Mouse (Mus musculus): ENCODE measurements around the gene Gm9049.
"Not testable (repeated sequence)": the region's sequence is repeated elsewhere in the genome, so short reads cannot be mapped to it uniquely, and the experiment has no call there.

Gene Gm9049

GRCm38 (mm10) chr10:118354005-118354404 lies at the start of gene Gm9049:
Gene Gm9049, minus strand, starts transcription at chr10:118354105.
- DNase-seq: not testable (repeated sequence)

- DNase-seq: no peak
Observed at GRCm38 (mm10) chr10:118399917-118400316, 46.0 kb upstream of the Gm9049 start.

GRCm38 (mm10) chr10:118370443-118370842 lies 16.5 kb upstream of the Gm9049 start:
- peak; percentile 69 to 74 for DNase-seq

- no peak for DNase-seq
Observed at GRCm38 (mm10) chr10:118369518-118369917, 15.6 kb upstream of the Gm9049 start.

DNA sequence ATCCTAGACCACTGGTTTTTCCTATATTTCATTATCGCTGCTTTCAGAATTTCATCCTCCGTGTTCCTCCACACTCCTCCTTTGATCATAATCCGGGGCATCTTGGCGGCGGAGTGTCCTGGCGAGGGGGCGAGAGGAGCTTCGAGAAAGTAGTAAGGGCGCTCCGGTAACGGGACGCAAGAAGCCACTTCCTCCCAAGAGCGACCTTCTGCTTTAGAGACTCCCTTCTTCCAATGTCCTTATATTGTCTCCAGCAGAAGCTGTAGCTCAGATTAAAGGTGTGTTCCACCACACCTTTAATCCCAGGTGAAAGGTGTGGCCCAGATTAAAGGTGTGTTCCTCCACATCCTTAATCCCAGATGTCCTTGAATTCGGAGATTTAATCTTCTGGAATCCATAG lies 5.3 kb downstream of the Gm9049 start, which contains the start of gene Gm9048:
Gm9048 (minus strand) TSS at position 101 of the 400 bp plus-strand sequence.
- DNase-seq: not testable (repeated sequence)

DNA sequence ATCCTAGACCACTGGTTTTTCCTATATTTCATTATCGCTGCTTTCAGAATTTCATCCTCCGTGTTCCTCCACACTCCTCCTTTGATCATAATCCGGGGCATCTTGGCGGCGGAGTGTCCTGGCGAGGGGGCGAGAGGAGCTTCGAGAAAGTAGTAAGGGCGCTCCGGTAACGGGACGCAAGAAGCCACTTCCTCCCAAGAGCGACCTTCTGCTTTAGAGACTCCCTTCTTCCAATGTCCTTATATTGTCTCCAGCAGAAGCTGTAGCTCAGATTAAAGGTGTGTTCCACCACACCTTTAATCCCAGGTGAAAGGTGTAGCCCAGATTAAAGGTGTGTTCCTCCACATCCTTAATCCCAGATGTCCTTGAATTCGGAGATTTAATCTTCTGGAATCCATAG lies 10.8 kb downstream of the Gm9049 start, which contains the start of gene Gm9046:
Gm9046 (minus strand) TSS at position 101 of the 400 bp plus-strand sequence.
- not testable (repeated sequence) for DNase-seq

GRCm38 (mm10) chr10:118337731-118338130 lies 16.2 kb downstream of the Gm9049 start, which contains the start of gene Gm9045:
Gene Gm9045, minus strand, starts transcription at chr10:118337831.
- not testable (repeated sequence) for DNase-seq

DNA sequence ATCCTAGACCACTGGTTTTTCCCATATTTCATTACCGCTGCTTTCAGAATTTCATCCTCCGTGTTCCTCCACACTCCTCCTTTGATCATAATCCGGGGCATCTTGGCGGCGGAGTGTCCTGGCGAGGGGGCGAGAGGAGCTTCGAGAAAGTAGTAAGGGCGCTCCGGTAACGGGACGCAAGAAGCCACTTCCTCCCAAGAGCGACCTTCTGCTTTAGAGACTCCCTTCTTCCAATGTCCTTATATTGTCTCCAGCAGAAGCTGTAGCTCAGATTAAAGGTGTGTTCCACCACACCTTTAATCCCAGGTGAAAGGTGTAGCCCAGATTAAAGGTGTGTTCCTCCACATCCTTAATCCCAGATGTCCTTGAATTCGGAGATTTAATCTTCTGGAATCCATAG lies 21.6 kb downstream of the Gm9049 start, which contains the start of gene Gm9044:
Gm9044 (minus strand) TSS at position 101 of the 400 bp plus-strand sequence.
- DNase-seq: not testable (repeated sequence)

DNA sequence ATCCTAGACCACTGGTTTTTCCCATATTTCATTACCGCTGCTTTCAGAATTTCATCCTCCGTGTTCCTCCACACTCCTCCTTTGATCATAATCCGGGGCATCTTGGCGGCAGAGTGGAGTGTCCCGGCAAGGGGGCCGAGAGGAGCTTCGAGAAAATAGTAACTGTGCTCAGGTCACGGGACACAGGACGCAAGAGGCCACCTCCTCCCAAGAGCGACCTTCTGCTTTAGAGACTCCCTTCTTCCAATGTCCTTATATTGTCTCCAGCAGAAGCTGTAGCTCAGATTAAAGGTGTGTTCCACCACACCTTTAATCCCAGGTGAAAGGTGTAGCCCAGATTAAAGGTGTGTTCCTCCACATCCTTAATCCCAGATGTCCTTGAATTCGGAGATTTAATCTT lies 27.0 kb downstream of the Gm9049 start, which contains the start of gene Gm9040:
Gm9040 (minus strand) TSS at position 101 of the 400 bp plus-strand sequence.
- DNase-seq: not testable (repeated sequence)

GRCm38 (mm10) chr10:118319024-118319423 lies 34.9 kb downstream of the Gm9049 start:
- no peak for DNase-seq

DNA sequence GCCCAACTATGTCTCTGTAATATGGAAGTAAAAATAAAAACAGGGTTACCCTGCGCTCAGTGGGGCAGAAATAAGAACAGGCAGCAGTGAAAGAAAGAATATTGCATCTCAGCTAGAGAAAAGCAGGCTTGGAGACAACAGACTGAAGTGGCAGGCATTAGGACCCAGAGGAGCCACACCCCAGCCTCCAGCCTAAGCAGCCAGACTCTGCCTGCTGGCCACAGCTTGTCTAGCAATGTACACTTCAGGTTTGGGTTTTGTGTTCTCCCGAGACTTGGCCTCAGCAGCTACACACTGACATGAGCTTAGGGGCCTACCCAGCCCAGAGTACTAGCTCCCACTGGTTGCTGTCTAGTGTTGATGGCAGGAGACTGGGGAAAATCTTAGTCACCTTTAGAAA lies 51.8 kb downstream of the Gm9049 start:
- DNase-seq: not testable (repeated sequence)

Data from lung, adult 18-20 months (tissue).